Mouse (Mus musculus) intestine, postnatal 0 days (tissue): ENCODE data around the gene Arfgap3. TPM values are rescaled to one million over a fixed set of nuclear protein-coding genes. Genes with fewer than 3 reads are reported as not detected.

Experiments used
- ATAC-seq: fragments of 200-750 bp; cut with Nextera tagmentation; 2 replicates; pipeline ENCODE4 v1.8.0; 2017; ENCODE audit warnings: mild to moderate bottlenecking, moderate TSS enrichment, moderate library complexity
- H3K27ac ChIP-seq: fragments of 300-500 bp; sonication (generic); 2 replicates; pipeline ENCODE4 v1.5.1; 2014; ENCODE audit warnings: mild to moderate bottlenecking, low read depth, low read length, moderate library complexity
- H3K27me3 ChIP-seq: fragments of 300-500 bp; sonication (generic); replicated peaks from 2 replicates; pipeline ENCODE4 v1.6.1; 2014; ENCODE audit warnings: low read length, mixed read lengths; ENCODE audit not compliant: control insufficient read depth, insufficient read depth
- H3K36me3 ChIP-seq: fragments of 300-500 bp; sonication (generic); 2 replicates; pipeline ENCODE4 v1.6.1; 2014; ENCODE audit warnings: mild to moderate bottlenecking, moderate library complexity; ENCODE audit not compliant: control insufficient read depth, insufficient read depth
- H3K4me1 ChIP-seq: fragments of 300-500 bp; sonication (generic); replicated peaks from 2 replicates; pipeline ENCODE4 v1.6.1; 2014; ENCODE audit warnings: antibody characterized with exemption, low read length, mixed read lengths; ENCODE audit not compliant: control insufficient read depth, insufficient read depth
- H3K4me2 ChIP-seq: fragments of 300-500 bp; sonication (generic); replicated peaks from 2 replicates; pipeline ENCODE4 v1.6.1; 2014; ENCODE audit warnings: low read depth, mild to moderate bottlenecking, moderate library complexity
- H3K4me3 ChIP-seq: fragments of 300-500 bp; sonication (generic); 2 replicates; pipeline ENCODE4 v1.5.1; 2014; ENCODE audit warnings: low read depth, low read length
- H3K9ac ChIP-seq: fragments of 300-500 bp; sonication (generic); 2 replicates; pipeline ENCODE4 v1.6.1; 2014; ENCODE audit warnings: mild to moderate bottlenecking, low read depth, low read length
- H3K9me3 ChIP-seq: fragments of 300-500 bp; sonication (generic); 2 replicates; pipeline ENCODE4 v1.6.1; 2016; ENCODE audit warnings: mixed run types; ENCODE audit not compliant: control insufficient read depth
- CTCF ChIP-seq: sonication (generic); IDR thresholded peaks from 2 replicates; pipeline ENCODE4 v1.5.1; 2016; ENCODE audit warnings: low read depth, mild to moderate bottlenecking, control low read depth, antibody characterized with exemption, moderate library complexity
- WGBS: fragments of 180-500 bp; shearing (Covaris S2); extraction: QIAGEN DNeasy Blood & Tissue Kit; methylation state at CpG from one replicate; pipeline ENCODE4 v1.1.7; 2014; 5-methylcytosine and 5-hydroxymethylcytosine counted together
- polyA plus RNA-seq: library from polyadenylated mRNA; unstranded; fragments of >200 nt; fragmentation: Nextera tagmentation; extraction: Ambion mirVana; gene quantifications from 2 replicates; pipeline ENCODE4 v1.2.1, GENCODE M21; 2015

The Arfgap3 gene
- polyA plus RNA-seq, 1 experiment from 2014 or later, result 119 TPM

GRCm38 (mm10) chr15:83338908-83339307 is 11.1 kb downstream of the Arfgap3 start:
- ATAC-seq, result peak; percentile 40
- Histone ChIP-seq H3K36me3 (peaks cover 67% of the 10 kb centered on the region), H3K4me3 (no peak overlapping the region), H3K27me3 (no peaks in the 10 kb centered on the region), H3K9me3 (no peaks in the 10 kb centered on the region), H3K4me1 (no peaks in the 10 kb centered on the region; the same call in 1 of the 2 replicates), H3K9ac (no peak overlapping the region), H3K27ac (peak overlapping the region; percentile 74), H3K4me2 (peak overlapping the region; percentile 21; the same call in 1 of the 2 replicates)
- TF ChIP-seq CTCF, result no peak
- 45% methylated on average over 6 of the region's 6 CpGs for WGBS

DNA sequence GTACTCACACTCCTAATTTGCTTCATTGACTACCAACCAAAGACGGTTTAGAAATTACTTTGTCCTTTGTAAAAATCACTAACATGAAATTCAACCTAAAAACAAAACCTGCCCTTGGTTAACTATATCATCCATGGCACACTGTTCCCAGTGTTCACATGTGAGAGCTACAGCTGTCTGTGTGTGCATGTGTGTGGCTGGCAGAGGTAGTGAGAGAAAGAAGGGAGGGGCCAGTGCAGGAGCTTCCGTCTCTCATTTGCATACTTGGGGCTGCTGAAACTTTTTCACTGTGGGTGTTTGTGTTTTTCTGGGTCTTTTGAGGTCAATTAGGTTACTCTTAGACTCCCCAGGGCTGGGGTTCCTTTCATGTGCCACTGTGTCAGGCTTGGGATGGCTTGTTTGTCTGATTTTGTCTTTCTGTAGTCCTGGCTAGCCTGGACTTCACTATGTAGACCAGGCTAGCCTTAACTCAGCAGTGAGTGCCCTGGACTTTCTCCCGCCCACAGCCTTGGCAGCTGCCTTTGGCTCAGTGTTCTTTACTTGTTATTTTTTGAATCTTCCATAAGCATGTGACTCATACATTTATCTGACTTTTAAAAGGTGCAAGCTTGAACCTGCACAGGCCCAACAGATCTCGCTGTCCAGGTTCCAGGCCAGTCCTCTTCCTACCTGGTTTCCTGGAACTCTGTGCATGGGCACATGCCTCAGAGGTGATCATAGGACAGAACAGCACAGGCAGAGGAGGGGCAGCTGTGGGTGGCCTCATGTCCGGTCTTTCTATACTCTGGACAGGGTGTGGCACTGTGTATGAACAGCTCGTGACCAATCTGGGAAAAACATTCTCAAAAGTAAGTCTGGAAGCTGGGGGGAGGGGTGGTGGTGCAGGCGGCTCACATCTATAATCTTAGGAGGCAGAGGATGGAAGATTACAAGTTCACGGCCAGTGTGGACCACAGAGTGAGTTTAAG is 11.9 kb downstream of the Arfgap3 start:
- Histone ChIP-seq H3K36me3 (peaks cover 73% of the 10 kb centered on the region), H3K4me2 (peak overlapping the region; percentile 21; the same call in 1 of the 2 replicates), H3K4me3 (no peak overlapping the region), H3K9ac (no peak overlapping the region), H3K27me3 (no peaks in the 10 kb centered on the region), H3K4me1 (no peaks in the 10 kb centered on the region; the same call in 1 of the 2 replicates), H3K27ac (peak overlapping the region; percentile 74), H3K9me3 (no peaks in the 10 kb centered on the region)
- 54% methylated on average over 8 of the region's 8 CpGs for WGBS
- no peak for TF ChIP-seq CTCF
- ATAC-seq, result peak; percentile 90

GRCm38 (mm10) chr15:83332373-83332772 is 17.7 kb downstream of the Arfgap3 start:
- Histone ChIP-seq H3K9me3 (no peaks in the 10 kb centered on the region), H3K4me3 (no peak overlapping the region), H3K9ac (no peak overlapping the region), H3K4me2 (no peak overlapping the region), H3K27ac (no peak overlapping the region), H3K27me3 (no peaks in the 10 kb centered on the region), H3K4me1 (no peaks in the 10 kb centered on the region), H3K36me3 (peaks cover 78% of the 10 kb centered on the region)
- peak; percentile 70 for TF ChIP-seq CTCF
- 86% methylated on average over 3 of the region's 3 CpGs for WGBS
- no peak for ATAC-seq

GRCm38 (mm10) chr15:83328952-83329351 is 21.1 kb downstream of the Arfgap3 start:
- Histone ChIP-seq H3K9me3 (no peaks in the 10 kb centered on the region), H3K27me3 (no peaks in the 10 kb centered on the region), H3K27ac (no peak overlapping the region), H3K4me3 (no peak overlapping the region), H3K4me2 (no peak overlapping the region), H3K4me1 (no peaks in the 10 kb centered on the region), H3K36me3 (peaks cover 84% of the 10 kb centered on the region), H3K9ac (no peak overlapping the region)
- peak; percentile 53 for ATAC-seq
- WGBS, result 65% methylated on average over 5 of the region's 5 CpGs
- TF ChIP-seq CTCF, result no peak

GRCm38 (mm10) chr15:83323071-83323470 is 27.0 kb downstream of the Arfgap3 start:
- Histone ChIP-seq H3K27me3 (no peaks in the 10 kb centered on the region), H3K4me2 (no peak overlapping the region), H3K4me1 (no peaks in the 10 kb centered on the region), H3K4me3 (no peak overlapping the region), H3K36me3 (peaks cover 76% of the 10 kb centered on the region), H3K9me3 (no peaks in the 10 kb centered on the region), H3K27ac (no peak overlapping the region), H3K9ac (no peak overlapping the region)
- WGBS, result 90% methylated on average over 2 of the region's 2 CpGs
- no peak for ATAC-seq
- TF ChIP-seq CTCF, result no peak

DNA sequence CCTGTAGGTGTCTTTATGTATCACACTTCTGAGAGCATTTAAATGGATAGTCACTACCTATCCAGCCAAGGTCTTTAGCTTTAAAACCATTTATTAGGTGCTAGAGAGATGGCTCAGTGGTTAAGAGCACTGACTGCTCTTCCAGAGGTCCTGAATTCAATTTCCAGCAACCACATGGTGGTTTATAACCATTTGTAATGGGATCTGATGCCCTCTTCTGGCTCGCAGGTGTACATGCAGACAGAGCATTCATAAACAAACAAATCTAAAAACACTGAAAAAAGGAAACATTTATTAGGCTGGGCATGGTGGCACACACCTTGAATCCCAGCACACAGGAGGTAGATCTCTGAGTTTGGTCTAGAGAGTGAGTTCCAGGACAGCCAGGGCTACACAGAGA is 35.1 kb downstream of the Arfgap3 start:
- Histone ChIP-seq H3K4me3 (no peak overlapping the region), H3K4me2 (no peak overlapping the region), H3K9me3 (no peaks in the 10 kb centered on the region), H3K27ac (no peak overlapping the region), H3K9ac (no peak overlapping the region), H3K36me3 (peaks cover 61% of the 10 kb centered on the region), H3K27me3 (no peaks in the 10 kb centered on the region), H3K4me1 (no peaks in the 10 kb centered on the region)
- peak; percentile 65 for TF ChIP-seq CTCF
- ATAC-seq, result no peak
- 61% methylated on average over 1 of the region's 1 CpGs for WGBS
